Mouse (Mus musculus): Measurements from ENCODE around the gene Rps6kb2. TPM values are rescaled to one million over a fixed set of nuclear protein-coding genes. Genes with fewer than 3 reads are reported as not detected.

The Rps6kb2 gene
- total RNA-seq, 1 experiment: 19.7 TPM

GRCm38 (mm10) chr19:4143759-4144268 lies 19.3 kb downstream of the Rps6kb2 start, which contains the start of gene Cabp4:
Cabp4 (minus strand) TSS chr19:4144033.
- Histone ChIP-seq H3K27ac (ENCODE audit: insufficient read depth, low read depth, low read length, poor library complexity, severe bottlenecking) (no peak within 1 kb of the TSS), H3K36me3 (ENCODE audit: control insufficient read depth, insufficient read depth, low read length, poor library complexity, severe bottlenecking) (no peaks in the 10 kb centered on the region), H3K9me3 (ENCODE audit: control insufficient read depth, insufficient read depth, low read depth, low read length) (no peaks in the 10 kb centered on the region), H3K4me3 (ENCODE audit: insufficient read depth in 1 of 2, low read depth in 1 of 2, low read length in 2 of 2, poor library complexity in 1 of 2, severe bottlenecking in 1 of 2) (no peak within 1 kb of the TSS), H3K9ac (ENCODE audit: insufficient read depth, low read depth, low read length, poor library complexity, severe bottlenecking) (no peak within 1 kb of the TSS), H3K4me1 (ENCODE audit: control insufficient read depth in 2 of 2, insufficient read depth in 2 of 2, low read length in 2 of 2, poor library complexity in 1 of 2) (peaks cover 3 to 10% of the 10 kb centered on the region in 2 experiments; a peak in 2 of 4 replicates)
- DNase-seq (ENCODE audit: low read depth, low spot score): no peak
- TF ChIP-seq ZC3H11A (IDR thresholded peaks at IDR 0.05; ENCODE audit: borderline replicate concordance, low read depth, low read length): no peak
- TF ChIP-seq CHD2 (IDR thresholded peaks at IDR 0.05; ENCODE audit: low read depth, low read length): no peak
- no peak for TF ChIP-seq HCFC1 (IDR thresholded peaks at IDR 0.05; ENCODE audit: borderline replicate concordance, insufficient read depth, low read length)
- TF ChIP-seq ZNF384 (IDR thresholded peaks at IDR 0.05; ENCODE audit: low read depth, low read length): no peak
- TF ChIP-seq MAFK (IDR thresholded peaks at IDR 0.05; ENCODE audit: insufficient read depth, low read depth, low read length): no peak
- in situ Hi-C loops (cut with MboI; ENCODE audit: low sequenced_read_pairs in 2 of 2, unreplicated experiment in 2 of 2): no loop called here

GRCm38 (mm10) chr19:4142416-4143173 lies 20.6 kb downstream of the Rps6kb2 start:
- no peak for TF ChIP-seq ZC3H11A (IDR thresholded peaks at IDR 0.05; ENCODE audit: borderline replicate concordance, low read depth, low read length)
- TF ChIP-seq HCFC1 (IDR thresholded peaks at IDR 0.05; ENCODE audit: borderline replicate concordance, insufficient read depth, low read length): no peak
- TF ChIP-seq CHD2 (IDR thresholded peaks at IDR 0.05; ENCODE audit: low read depth, low read length): no peak
- TF ChIP-seq ZNF384 (IDR thresholded peaks at IDR 0.05; ENCODE audit: low read depth, low read length): no peak
- TF ChIP-seq MAFK (IDR thresholded peaks at IDR 0.05; ENCODE audit: insufficient read depth, low read depth, low read length): no peak
- no peak for DNase-seq (ENCODE audit: low read depth, low spot score)
- H3K4me1 ChIP-seq (ENCODE audit: control insufficient read depth in 2 of 2, insufficient read depth in 2 of 2, low read length in 2 of 2, poor library complexity in 1 of 2): peaks cover 3 to 4% of the 10 kb centered on the region in 2 experiments; a peak in 2 of 4 replicates
- no peaks in the 10 kb centered on the region for H3K9me3 ChIP-seq (ENCODE audit: control insufficient read depth, insufficient read depth, low read depth, low read length)
- in situ Hi-C loops (cut with MboI; ENCODE audit: low sequenced_read_pairs in 2 of 2, unreplicated experiment in 2 of 2): no loop called here
- H3K36me3 ChIP-seq (ENCODE audit: control insufficient read depth, insufficient read depth, low read length, poor library complexity, severe bottlenecking): no peaks in the 10 kb centered on the region
- no peak overlapping the region for H3K9ac ChIP-seq (ENCODE audit: insufficient read depth, low read depth, low read length, poor library complexity, severe bottlenecking)
- H3K4me3 ChIP-seq (ENCODE audit: insufficient read depth in 1 of 2, low read depth in 1 of 2, low read length in 2 of 2, poor library complexity in 1 of 2, severe bottlenecking in 1 of 2): no peak overlapping the region
- H3K27ac ChIP-seq (ENCODE audit: insufficient read depth, low read depth, low read length, poor library complexity, severe bottlenecking): no peak overlapping the region

- Histone ChIP-seq H3K9me3 (ENCODE audit: control insufficient read depth, insufficient read depth, low read depth, low read length) (no peaks in the 10 kb centered on the region), H3K9ac (ENCODE audit: insufficient read depth, low read depth, low read length, poor library complexity, severe bottlenecking) (no peak overlapping the region), H3K36me3 (ENCODE audit: control insufficient read depth, insufficient read depth, low read length, poor library complexity, severe bottlenecking) (no peaks in the 10 kb centered on the region), H3K27ac (ENCODE audit: insufficient read depth, low read depth, low read length, poor library complexity, severe bottlenecking) (no peak overlapping the region), H3K4me3 (ENCODE audit: insufficient read depth in 1 of 2, low read depth in 1 of 2, low read length in 2 of 2, poor library complexity in 1 of 2, severe bottlenecking in 1 of 2) (no peak overlapping the region), H3K4me1 (ENCODE audit: control insufficient read depth in 2 of 2, insufficient read depth in 2 of 2, low read length in 2 of 2, poor library complexity in 1 of 2) (peaks cover 4 to 10% of the 10 kb centered on the region in 2 experiments; a peak in 2 of 4 replicates)
- in situ Hi-C loops (cut with MboI; ENCODE audit: low sequenced_read_pairs in 2 of 2, unreplicated experiment in 2 of 2): no loop called here
- no peak for TF ChIP-seq MAFK (IDR thresholded peaks at IDR 0.05; ENCODE audit: insufficient read depth, low read depth, low read length)
- TF ChIP-seq CHD2 (IDR thresholded peaks at IDR 0.05; ENCODE audit: low read depth, low read length): no peak
- DNase-seq (ENCODE audit: low read depth, low spot score): no peak
Observed at GRCm38 (mm10) chr19:4140147-4140546, 23.0 kb downstream of the Rps6kb2 start.

GRCm38 (mm10) chr19:4139446-4139845 lies 23.7 kb downstream of the Rps6kb2 start, which contains the start of gene Gpr152:
Gpr152 (plus strand) TSS chr19:4139787.
- H3K4me1 ChIP-seq (ENCODE audit: control insufficient read depth in 2 of 2, insufficient read depth in 2 of 2, low read length in 2 of 2, poor library complexity in 1 of 2): peaks cover 4 to 11% of the 10 kb centered on the region in 2 experiments; a peak in 2 of 4 replicates
- H3K9me3 ChIP-seq (ENCODE audit: control insufficient read depth, insufficient read depth, low read depth, low read length): no peaks in the 10 kb centered on the region
- H3K27ac ChIP-seq (ENCODE audit: insufficient read depth, low read depth, low read length, poor library complexity, severe bottlenecking): no peak within 1 kb of the TSS
- in situ Hi-C loops (cut with MboI; ENCODE audit: low sequenced_read_pairs in 2 of 2, unreplicated experiment in 2 of 2): no loop called here
- no peak within 1 kb of the TSS for H3K4me3 ChIP-seq (ENCODE audit: insufficient read depth in 1 of 2, low read depth in 1 of 2, low read length in 2 of 2, poor library complexity in 1 of 2, severe bottlenecking in 1 of 2)
- DNase-seq (ENCODE audit: low read depth, low spot score): no peak
- TF ChIP-seq HCFC1 (IDR thresholded peaks at IDR 0.05; ENCODE audit: borderline replicate concordance, insufficient read depth, low read length) (no peak), CHD2 (IDR thresholded peaks at IDR 0.05; ENCODE audit: low read depth, low read length) (no peak), ZC3H11A (IDR thresholded peaks at IDR 0.05; ENCODE audit: borderline replicate concordance, low read depth, low read length) (no peak), MAFK (IDR thresholded peaks at IDR 0.05; ENCODE audit: insufficient read depth, low read depth, low read length) (no peak), ZNF384 (IDR thresholded peaks at IDR 0.05; ENCODE audit: low read depth, low read length) (no peak)
- H3K36me3 ChIP-seq (ENCODE audit: control insufficient read depth, insufficient read depth, low read length, poor library complexity, severe bottlenecking): no peaks in the 10 kb centered on the region
- no peak within 1 kb of the TSS for H3K9ac ChIP-seq (ENCODE audit: insufficient read depth, low read depth, low read length, poor library complexity, severe bottlenecking)
